Mouse (Mus musculus) Patski (cell line): ENCODE results near the gene Metap2. TPM values are rescaled to one million over a fixed set of nuclear protein-coding genes. Genes with fewer than 3 reads are reported as not detected.

ENCODE experiments used
- ATAC-seq: fragments of 100-300 bp; one replicate; pipeline ENCODE4 v1.8.0; 2021
- CTCF ChIA-PET: fragments of 350-600 bp; sonication (Branson Sonifier 250); formaldehyde crosslinking; loops from one replicate; lab custom pipeline; 2022; ENCODE audit warnings: inconsistent platforms; lab: Charles Lee
- POLR2A ChIA-PET: fragments of 350-600 bp; sonication (Branson Sonifier 250); formaldehyde crosslinking; loops from one replicate; lab custom pipeline; 2022; ENCODE audit warnings: antibody characterized with exemption, inconsistent platforms; lab: Charles Lee
- DNase-seq: peaks from one replicate; pipeline ENCODE4 v3.0.0-alpha.2; 2011; ENCODE audit warnings: low read depth, low spot score
- H3K27me3 ChIP-seq: fragments of 371-371 bp; one replicate; pipeline ENCODE4 v1.5.1; 2021
- CTCF ChIP-seq: fragments of 100-300 bp; IDR thresholded peaks from one replicate; pipeline ENCODE4 v1.5.1; 2021
- in situ Hi-C: fragments of 300-500 bp; cut with MboI; formaldehyde crosslinking; loops from 3 replicates; pipeline ENCODE4 v1.11.1; 2018; ENCODE audit warnings: low pct_unique_long_range_greater_than_20kb, mixed read lengths
- polyA plus RNA-seq: library from polyadenylated mRNA; unstranded; gene quantifications from one replicate; pipeline ENCODE4 v1.2.3, GENCODE M21; 2021

Metap2 gene
- polyA plus RNA-seq, 1 experiment from 2014 or later: 282 TPM

DNA sequence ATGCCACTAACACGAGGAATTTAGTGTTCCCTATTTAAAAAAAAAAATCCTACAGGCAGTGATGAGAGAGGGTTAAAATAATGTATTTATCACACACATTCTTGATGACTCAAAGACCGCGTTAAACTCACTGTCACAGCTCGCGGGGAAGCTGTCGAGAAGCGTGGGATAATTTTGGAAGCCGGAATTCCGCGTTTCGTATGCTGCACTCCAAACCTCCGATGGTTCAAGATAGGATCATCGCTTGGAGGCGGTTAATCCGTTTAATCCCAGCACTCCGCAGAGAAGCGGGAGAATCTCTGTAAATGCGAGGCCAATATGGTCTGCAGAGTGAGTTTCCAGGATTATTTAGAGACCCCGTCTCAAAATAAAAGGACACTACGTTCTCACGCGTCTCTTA lies 6.9 kb downstream of the Metap2 start:
- no peak for TF ChIP-seq CTCF
- ATAC-seq (peak; percentile 51), DNase-seq (peak; percentile 35)
- POLR2A ChIA-PET: interaction anchor here (1.8 kb wide), 1 partner anchor 9 kb away, joined by 4 read pairs; no protein-coding TSS in a partner anchor
- CTCF ChIA-PET: interaction anchor here (0.9 to 1.2 kb wide), 2 partner anchors 12 to 63 kb away, joined by 3 to 4 read pairs; no protein-coding TSS in a partner anchor
- in situ Hi-C loops: no loop called here
- no peaks in the 10 kb centered on the region for H3K27me3 ChIP-seq

DNA sequence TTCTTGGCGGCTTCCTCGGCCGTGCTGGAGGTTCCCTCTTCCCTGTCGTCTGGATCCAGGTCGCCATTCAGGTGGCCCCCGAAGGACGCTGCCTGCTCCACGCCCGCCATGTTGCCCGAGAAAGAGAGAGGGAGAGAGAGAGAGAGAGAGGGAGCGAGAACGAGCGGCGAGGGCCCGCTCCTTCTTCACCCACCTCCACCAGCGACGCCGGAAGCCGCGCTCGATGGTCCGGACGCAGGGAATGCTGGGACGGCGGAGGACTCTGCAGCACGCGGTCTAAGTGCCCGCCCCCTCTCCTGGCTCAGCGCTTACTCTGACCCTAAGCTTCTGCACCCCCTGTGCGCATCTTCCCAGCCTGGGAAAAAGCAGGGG lies 7.3 kb downstream of the Metap2 start:
- in situ Hi-C loops: no loop called here
- ATAC-seq (peak; percentile 99), DNase-seq (peak; percentile 49)
- POLR2A ChIA-PET: interaction anchor here (1.8 kb wide), 1 partner anchor 10 kb away, joined by 4 read pairs; no protein-coding TSS in a partner anchor
- H3K27me3 ChIP-seq: no peaks in the 10 kb centered on the region
- CTCF ChIA-PET: interaction anchor here (0.9 to 1.2 kb wide), 2 partner anchors 13 to 63 kb away, joined by 3 to 4 read pairs; no protein-coding TSS in a partner anchor
- no peak for TF ChIP-seq CTCF

DNA sequence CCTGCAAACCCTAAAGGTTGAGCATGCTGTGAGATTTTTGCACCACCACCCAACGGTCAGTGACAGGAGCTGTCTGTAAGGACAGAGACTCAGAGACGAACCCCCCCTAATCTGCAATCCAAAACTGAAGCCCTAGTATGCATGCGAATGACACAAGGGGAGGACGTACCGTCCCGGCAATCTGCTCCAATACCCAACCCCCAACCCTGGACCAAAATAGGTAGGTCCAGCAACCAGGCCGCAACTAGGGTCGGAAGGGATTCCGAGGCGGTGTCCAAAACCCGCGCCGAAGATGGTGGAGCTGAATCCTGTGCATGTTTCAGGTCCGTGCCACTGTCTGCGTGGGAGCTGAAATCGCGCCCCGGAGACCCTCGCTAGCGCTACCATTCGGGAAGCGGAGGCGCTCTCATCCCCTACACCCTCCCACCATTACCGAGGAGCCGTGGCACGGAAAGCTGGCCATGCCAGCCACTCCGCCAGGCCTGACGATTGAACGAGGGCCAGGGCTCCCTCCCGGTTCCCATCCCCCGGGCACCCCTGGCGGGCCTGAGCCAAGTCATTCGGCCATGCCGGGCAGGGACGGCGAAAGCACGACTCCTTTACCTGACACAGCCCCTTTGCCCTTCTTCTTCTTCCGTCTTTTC lies 7.8 kb downstream of the Metap2 start:
- TF ChIP-seq CTCF: no peak
- ChIA-PET CTCF (no interaction called here), POLR2A (interaction anchor here (1.8 kb wide), 1 partner anchor 10 kb away, joined by 4 read pairs; no protein-coding TSS in a partner anchor)
- DNase-seq: no peak
- peak; percentile 45 for ATAC-seq
- in situ Hi-C loops: no loop called here
- H3K27me3 ChIP-seq: no peaks in the 10 kb centered on the region

DNA sequence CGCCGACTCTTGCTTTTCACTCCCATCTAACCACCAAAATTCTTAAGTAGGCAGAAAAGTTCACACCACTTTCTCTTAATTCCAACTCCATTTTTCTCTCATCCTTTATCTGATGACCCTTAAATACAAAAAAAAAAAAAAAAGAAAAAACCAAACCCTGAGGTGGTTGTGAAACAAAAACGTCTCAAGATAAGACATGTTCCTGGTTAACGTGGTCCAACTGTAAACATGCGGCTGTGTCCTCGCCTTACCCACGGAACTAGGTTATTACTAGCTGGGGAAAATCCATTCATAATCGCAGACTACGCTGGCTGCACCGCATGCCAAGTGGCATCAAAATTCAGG lies 8.3 kb downstream of the Metap2 start:
- TF ChIP-seq CTCF: no peak
- ATAC-seq: no peak
- in situ Hi-C loops: no loop called here
- no peak for DNase-seq
- H3K27me3 ChIP-seq: no peaks in the 10 kb centered on the region
- ChIA-PET POLR2A (no interaction called here), CTCF (no interaction called here)

DNA sequence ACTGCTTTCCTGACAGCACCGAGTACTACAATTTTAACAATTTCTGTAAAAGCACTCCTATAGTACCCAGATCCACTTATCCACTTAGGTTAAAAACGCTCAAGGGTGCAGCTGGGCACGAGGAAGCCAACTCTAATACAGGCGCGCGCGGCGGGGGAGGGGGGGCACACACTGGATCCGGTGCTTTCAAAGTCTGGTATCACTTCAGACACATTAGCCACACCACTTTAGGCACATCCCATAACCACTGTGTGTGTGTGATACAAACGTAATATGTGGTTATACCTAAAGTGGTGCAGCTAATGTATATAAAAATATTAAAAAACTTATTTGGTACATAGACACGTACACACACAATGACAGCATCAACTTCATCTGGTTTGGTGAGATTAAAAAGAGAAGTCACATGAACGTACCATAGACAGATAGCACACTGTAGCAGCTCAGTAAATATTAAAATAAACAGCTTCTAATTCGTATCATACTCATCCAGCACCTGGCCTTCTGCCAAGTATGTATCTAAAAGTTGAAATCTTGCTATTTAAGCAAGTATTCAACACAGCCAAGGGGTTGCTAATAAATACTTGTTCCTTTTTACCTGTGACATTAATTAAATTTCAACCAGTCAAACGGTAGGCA lies 10.9 kb downstream of the Metap2 start:
- DNase-seq (no peak), ATAC-seq (no peak)
- TF ChIP-seq CTCF: no peak
- no peaks in the 10 kb centered on the region for H3K27me3 ChIP-seq
- CTCF ChIA-PET: no interaction called here
- POLR2A ChIA-PET: no interaction called here
- in situ Hi-C loops: no loop called here

DNA sequence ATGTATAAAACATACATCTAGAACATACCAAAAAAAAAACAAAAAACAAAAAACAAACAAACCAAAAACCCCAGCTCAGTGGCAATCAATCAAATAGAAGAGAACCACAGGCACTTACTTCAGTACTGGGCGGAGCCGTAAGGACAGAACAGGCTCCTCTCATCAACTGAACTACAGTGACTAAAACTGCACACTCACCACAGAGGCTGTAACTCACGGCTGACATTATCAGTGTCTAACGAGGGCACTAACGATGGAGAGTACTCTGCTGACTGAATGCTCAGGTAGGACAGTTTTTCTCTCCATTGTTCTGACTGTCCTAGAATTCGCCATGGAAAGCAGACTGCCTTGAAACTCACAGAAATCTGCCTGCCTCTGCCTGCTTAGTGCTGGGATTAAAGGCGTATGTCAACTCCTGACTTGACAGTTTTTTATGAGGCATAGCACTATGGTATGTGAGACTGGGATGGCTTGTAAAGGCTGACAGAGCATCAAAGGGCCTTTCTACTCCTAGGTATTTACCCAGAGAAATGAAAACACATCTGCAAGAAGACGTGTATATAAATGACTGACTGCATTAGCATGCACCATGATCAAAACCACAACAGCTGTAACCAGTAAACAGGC lies 14.0 kb downstream of the Metap2 start:
- no peak for TF ChIP-seq CTCF
- ChIA-PET CTCF (interaction anchor here (0.7 to 2.0 kb wide), 3 partner anchors 10 to 59 kb away, joined by 3 to 10 read pairs (median 3); no protein-coding TSS in a partner anchor), POLR2A (no interaction called here)
- H3K27me3 ChIP-seq: no peaks in the 10 kb centered on the region
- DNase-seq (no peak), ATAC-seq (no peak)
- in situ Hi-C loops: no loop called here

DNA sequence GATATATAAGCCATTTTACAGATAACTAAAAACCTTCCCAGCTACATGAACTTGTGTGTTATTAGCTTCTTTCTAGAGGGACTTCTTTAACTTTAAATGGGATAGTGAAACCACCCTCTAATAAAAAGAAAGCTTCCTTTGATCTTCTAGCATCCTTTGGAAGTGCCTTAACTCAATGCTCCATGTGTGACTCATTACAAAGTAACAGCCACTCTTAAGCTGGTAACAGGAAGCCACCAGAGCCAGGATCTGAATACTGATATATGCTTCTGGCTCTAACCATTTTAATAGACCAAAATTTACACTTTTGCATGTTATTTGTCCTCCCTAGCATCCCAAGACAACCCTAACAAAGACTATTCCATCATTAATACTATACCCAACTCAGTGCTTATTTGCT lies 15.0 kb downstream of the Metap2 start:
- TF ChIP-seq CTCF: no peak
- no peaks in the 10 kb centered on the region for H3K27me3 ChIP-seq
- ATAC-seq (no peak), DNase-seq (no peak)
- ChIA-PET CTCF (interaction anchor here (0.7 to 2.0 kb wide), 3 partner anchors 9 to 42 kb away, joined by 3 to 10 read pairs (median 4); no protein-coding TSS in a partner anchor), POLR2A (no interaction called here)
- in situ Hi-C loops: no loop called here

DNA sequence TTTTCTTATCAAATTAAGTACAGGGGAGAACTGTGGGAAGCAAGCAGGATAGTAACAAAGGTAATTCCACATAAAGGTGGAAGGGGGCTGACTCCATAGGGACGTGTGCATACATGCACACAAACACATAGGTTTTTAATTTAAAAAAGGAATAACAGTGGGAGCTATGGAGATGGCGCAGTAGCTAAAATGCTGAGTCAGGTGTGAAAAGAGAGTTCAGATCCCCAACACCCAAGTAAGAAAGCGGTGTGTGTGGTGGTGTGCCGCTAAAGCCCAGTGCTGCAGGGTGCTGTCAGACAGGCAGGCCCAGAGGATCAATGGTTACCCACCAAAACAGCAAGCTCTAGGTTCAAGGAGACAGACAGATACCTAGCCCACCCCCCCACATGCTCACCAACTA lies 18.2 kb downstream of the Metap2 start:
- in situ Hi-C loops: no loop called here
- ChIA-PET CTCF (no interaction called here), POLR2A (no interaction called here)
- TF ChIP-seq CTCF: no peak
- no peaks in the 10 kb centered on the region for H3K27me3 ChIP-seq
- ATAC-seq (no peak), DNase-seq (no peak)

DNA sequence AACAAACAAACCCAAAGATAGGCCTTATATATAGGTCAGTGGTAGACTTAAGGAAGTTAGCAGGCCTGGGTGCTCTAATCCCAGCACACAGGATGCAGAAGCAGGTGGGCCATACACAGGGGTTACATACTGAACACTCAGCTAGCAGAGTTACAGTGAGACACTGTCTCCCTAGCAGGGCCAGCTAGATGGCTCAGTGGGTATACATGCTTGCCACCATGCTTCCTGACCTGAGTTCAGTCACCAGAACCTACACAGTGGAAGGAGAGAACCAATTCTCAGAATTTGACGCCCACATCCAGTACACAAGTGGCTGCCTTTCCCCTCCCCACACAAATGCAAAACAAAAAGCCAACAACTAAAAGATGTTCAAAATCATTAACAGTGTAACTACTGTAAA lies 20.1 kb downstream of the Metap2 start:
- no peak for TF ChIP-seq CTCF
- no peaks in the 10 kb centered on the region for H3K27me3 ChIP-seq
- DNase-seq (no peak), ATAC-seq (no peak)
- ChIA-PET CTCF (interaction anchor here (0.7 kb wide), 1 partner anchor 9 kb away, joined by 3 read pairs; no protein-coding TSS in a partner anchor), POLR2A (no interaction called here)
- in situ Hi-C loops: no loop called here

DNA sequence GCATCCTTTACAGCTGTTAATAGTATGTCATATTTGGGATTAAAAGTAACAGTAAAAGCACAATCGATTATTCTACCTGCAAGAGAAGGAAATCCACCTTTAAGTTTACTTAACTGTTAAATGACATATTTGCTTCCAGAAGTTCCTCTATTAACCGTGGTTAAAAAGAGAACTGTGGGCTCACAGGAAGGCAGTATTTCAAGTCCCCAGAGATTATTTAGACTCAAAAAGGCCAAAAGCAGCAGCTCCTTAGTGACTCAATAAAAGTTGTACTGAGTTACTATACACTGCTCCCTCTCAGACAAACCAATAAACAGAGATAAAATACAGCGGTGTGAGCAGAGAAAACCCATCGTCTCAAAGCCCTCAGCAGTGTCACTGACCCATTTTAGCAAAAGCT lies 28.0 kb downstream of the Metap2 start:
- CTCF ChIA-PET: no interaction called here
- H3K27me3 ChIP-seq: no peaks in the 10 kb centered on the region
- in situ Hi-C loops: no loop called here
- no peak for TF ChIP-seq CTCF
- ATAC-seq (no peak), DNase-seq (no peak)
- POLR2A ChIA-PET: interaction anchor here (1.0 kb wide), 2 partner anchors 9 to 12 kb away, joined by 3 read pairs; no protein-coding TSS in a partner anchor

DNA sequence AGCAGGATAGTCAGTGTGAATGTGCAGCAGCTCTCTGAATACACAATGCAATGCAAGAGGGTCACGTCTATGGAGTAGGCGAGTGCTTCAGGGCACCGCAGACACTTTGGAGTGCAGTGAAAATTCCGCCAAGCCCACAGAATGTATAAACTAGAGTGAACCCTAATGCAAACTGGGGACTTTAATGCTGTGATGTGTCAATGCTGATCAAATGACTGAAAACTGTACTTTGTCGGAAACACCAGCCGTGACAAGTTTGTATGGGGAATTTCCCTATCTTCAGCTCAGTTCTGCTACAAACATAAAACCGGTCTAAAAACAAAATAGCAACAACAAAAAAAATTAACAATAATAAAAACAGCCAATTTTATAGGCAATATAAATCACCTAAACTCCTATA lies 28.5 kb downstream of the Metap2 start:
- ChIA-PET POLR2A (no interaction called here), CTCF (interaction anchor here (1.5 kb wide), 1 partner anchor 8 kb away, joined by 3 read pairs; no protein-coding TSS in a partner anchor)
- ATAC-seq (no peak), DNase-seq (no peak)
- TF ChIP-seq CTCF: no peak
- no peaks in the 10 kb centered on the region for H3K27me3 ChIP-seq
- in situ Hi-C loops: no loop called here
